Mouse (Mus musculus) CD4-positive, CD25-positive, alpha-beta regulatory T cell, adult 9 weeks (primary cell): ENCODE data around the gene Phrf1. TPM values are rescaled to one million over a fixed set of nuclear protein-coding genes. Genes with fewer than 3 reads are reported as not detected.

ENCODE experiments used
- polyA plus RNA-seq: library from polyadenylated mRNA; unstranded; fragments of 100-300 nt; shearing (Covaris generic); gene quantifications from one replicate; pipeline ENCODE4 v1.2.1, GENCODE M21; 2017

Phrf1 gene
- 122 TPM for polyA plus RNA-seq

GRCm38 (mm10) chr7:141228279-141229067, at the start of gene Phrf1:
Phrf1 (plus strand) TSS chr7:141228784.

GRCm38 (mm10) chr7:141193948-141194347, 34.6 kb upstream of the Phrf1 start, which contains the start of the genes Hras and Lrrc56:
Hras (minus strand) TSS chr7:141194005.
Lrrc56 (plus strand) TSS chr7:141194157.

DNA sequence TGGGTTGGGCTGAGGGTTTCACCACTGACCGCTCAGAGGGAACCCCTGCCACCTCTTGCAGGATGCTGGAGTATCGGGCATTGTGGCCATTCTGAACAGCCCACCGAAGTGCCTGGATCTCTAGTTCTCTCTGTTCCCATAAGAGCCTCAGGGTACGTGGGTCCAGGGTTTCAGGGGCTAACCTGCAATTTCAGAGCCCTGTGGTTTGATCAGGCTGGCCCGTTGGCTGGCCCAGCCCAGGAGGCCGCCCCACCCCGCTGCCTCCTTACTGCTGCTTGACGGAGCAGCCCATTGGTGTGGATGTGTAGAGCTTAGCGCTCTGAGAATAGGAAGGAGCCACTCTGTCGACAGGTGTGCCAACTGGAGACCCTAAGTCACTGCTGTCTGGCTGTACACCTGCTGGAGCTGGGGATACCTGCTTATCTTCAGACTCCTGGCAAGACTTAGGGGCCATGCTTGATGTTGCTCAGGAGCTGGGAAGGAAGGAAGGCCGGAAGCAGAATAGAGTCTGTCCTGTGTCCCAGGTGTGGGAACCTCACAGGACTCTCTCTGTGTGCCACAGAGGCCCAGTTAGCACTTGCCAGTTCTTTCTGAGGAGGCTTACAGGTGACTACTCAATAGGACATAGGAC, 14.9 kb upstream of the Phrf1 start, which contains the start of gene Lmntd2:
Gene Lmntd2, minus strand, starts transcription at position 476 of the 631 bp plus-strand sequence.

GRCm38 (mm10) chr7:141215101-141215879, 13.3 kb upstream of the Phrf1 start, which contains the start of gene Rassf7:
Rassf7 (plus strand) TSS chr7:141215860.

DNA sequence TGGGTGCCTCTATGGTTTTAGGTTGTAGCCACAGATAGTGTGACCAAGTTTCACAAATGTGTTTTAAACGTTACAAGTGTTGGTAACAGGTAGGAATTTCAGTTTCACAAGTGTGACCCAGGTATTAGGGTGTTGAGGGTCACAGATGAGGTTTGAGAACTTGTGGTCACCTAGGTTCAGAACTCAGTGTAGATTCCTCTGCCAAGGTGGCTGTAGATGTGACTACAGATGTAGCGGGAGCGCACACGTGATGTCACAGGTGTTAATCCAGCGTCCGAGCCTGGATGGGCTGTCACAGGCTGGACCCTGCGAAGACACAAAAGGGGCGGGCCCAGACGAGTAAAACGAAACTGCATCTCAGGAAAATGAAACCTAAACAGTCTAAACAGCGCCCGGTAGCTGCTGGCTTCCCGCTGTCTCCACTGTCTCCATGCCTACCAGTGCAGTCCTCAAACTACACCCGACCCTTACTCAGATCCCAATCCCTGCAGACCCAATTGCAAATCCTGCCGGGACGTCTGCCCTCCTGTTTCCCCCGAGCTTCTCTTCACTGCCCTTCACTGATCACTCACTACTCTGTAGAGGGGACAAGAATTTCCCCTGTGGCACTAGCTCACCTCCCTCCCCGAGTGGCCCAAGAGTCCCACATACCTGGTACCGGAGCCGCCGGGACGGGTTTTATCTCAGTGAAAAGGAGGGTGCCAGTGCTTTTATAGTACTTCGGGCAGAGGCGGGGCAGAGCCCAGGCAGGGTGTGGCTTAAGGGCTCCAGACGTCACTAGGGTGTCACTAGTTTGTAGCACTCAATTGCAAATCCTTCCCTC, 37.4 kb downstream of the Phrf1 start, which contains the start of gene Irf7:
Gene Irf7, minus strand, starts transcription at position 743 of the 823 bp plus-strand sequence.

GRCm38 (mm10) chr7:141276546-141276945, 48.0 kb downstream of the Phrf1 start, which contains the start of gene Cdhr5:
Cdhr5 (minus strand) TSS chr7:141276786.

DNA sequence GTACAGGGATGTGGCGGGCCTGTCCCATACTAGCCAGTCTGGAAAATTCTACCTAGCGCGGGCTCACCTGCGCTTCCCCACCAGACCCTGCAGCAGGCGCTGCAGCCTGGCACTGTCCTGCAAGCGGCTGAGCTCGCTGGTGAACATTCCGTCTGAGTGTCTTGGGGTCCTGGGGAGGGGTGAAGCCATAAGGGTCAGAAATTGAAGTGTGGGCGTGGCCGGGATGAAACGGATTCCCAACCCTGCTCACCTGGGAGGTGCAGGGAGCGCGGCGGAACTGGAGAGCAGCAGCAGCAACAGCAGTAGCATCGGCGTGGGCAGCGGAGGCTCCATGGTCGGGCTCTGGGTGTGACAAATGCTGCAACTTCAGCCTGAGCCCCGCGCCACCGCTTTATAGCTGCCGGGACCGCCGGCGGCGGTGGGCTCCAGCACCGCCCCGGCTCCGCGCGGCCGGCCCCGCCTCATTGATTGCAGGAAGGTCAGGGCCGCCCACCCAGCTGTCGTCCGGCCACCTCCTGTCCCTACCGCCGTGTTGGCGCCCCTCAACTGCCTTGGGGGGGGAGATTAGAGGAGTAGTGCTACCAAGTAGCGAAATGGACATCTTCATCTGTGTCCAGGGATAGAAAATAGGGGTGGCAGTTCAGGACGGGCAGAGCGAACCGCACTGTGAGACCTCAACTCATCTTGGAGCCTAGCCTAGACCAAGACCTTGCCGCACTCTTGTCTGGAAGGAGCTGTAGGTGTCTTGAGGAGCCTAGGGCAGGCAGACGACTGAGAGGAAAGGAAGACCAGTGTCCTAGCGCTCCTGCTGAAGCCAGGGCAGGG, 50.4 kb downstream of the Phrf1 start, which contains the start of gene Sct:
Gene Sct, minus strand, starts transcription at position 368 of the 825 bp plus-strand sequence.

DNA sequence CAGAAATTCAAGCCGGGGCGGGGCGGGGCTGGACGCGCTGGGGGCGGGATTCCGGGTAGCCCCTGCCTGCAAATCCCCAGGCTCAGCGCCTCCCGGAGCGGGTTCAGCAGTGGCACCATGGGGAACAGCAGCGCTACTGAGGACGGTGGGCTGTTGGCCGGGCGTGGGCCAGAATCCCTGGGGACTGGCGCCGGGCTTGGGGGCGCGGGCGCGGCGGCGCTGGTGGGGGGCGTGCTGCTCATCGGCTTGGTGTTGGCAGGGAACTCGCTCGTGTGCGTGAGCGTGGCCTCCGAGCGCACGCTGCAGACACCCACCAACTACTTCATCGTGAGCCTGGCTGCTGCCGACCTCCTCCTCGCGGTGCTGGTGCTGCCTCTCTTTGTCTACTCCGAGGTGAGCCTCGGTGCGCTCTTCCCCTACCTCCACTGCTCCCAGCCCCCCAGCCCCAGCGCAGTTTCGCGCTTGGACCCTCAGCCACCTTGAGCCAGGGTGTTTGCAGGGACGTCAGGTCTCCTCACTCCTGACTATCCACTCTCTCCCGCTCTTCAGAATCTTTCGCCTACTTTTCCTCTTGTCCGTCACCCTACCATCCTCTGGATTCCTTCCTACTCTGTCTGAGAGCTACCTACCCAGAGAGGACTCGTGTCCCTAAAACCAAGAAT, 63.5 kb downstream of the Phrf1 start, which contains the start of gene Drd4:
Gene Drd4, plus strand, starts transcription at position 86 of the 662 bp plus-strand sequence.

Other genes starting within 250 kb of the Phrf1 start
- 8.5 TPM for gene Ifitm3, start 218.0 kb upstream of the Phrf1 start, polyA plus RNA-seq
- not detected for gene Ifitm6, start 210.9 kb upstream of the Phrf1 start, polyA plus RNA-seq
- not detected for gene Gm17387, start 199.7 kb upstream of the Phrf1 start, polyA plus RNA-seq
- gene B4galnt4, start 167.7 kb upstream of the Phrf1 start, polyA plus RNA-seq = 15.5 TPM
- 411 TPM for gene Pkp3, start 150.6 kb upstream of the Phrf1 start, polyA plus RNA-seq
- 274 TPM for gene Sigirr, start 128.2 kb upstream of the Phrf1 start, polyA plus RNA-seq
- not detected for gene Ano9, start 111.0 kb upstream of the Phrf1 start, polyA plus RNA-seq
- 8.9 TPM for gene Ptdss2, start 106.4 kb upstream of the Phrf1 start, polyA plus RNA-seq
- 159 TPM for gene Rnh1, start 55.9 kb upstream of the Phrf1 start, polyA plus RNA-seq
- gene Hras, start 34.8 kb upstream of the Phrf1 start, polyA plus RNA-seq = 5.2 TPM
- gene Lrrc56, start 34.6 kb upstream of the Phrf1 start, polyA plus RNA-seq = 3.4 TPM
- gene Lmntd2, start 14.7 kb upstream of the Phrf1 start, polyA plus RNA-seq = 14.1 TPM
- gene Rassf7, start 12.9 kb upstream of the Phrf1 start, polyA plus RNA-seq = 29.4 TPM
- gene Irf7, start 37.7 kb downstream of the Phrf1 start, polyA plus RNA-seq = 160 TPM
- not detected for gene Cdhr5, start 48.0 kb downstream of the Phrf1 start, polyA plus RNA-seq
- not detected for gene Sct, start 50.3 kb downstream of the Phrf1 start, polyA plus RNA-seq
- not detected for gene Drd4, start 63.2 kb downstream of the Phrf1 start, polyA plus RNA-seq
- 15.6 TPM for gene Deaf1, start 98.9 kb downstream of the Phrf1 start, polyA plus RNA-seq
- gene Tmem80, start 99.0 kb downstream of the Phrf1 start, polyA plus RNA-seq = 48.1 TPM
- not detected for gene Eps8l2, start 110.1 kb downstream of the Phrf1 start, polyA plus RNA-seq
- gene Taldo1, start 163.4 kb downstream of the Phrf1 start, polyA plus RNA-seq = 372 TPM
- 91.0 TPM for gene Gatd1, start 185.4 kb downstream of the Phrf1 start, polyA plus RNA-seq
- gene Cend1, start 200.7 kb downstream of the Phrf1 start, polyA plus RNA-seq = 0.27 TPM
- gene Slc25a22, start 209.1 kb downstream of the Phrf1 start, polyA plus RNA-seq = 87.4 TPM
- gene Pidd1, start 215.2 kb downstream of the Phrf1 start, polyA plus RNA-seq = 16.1 TPM
- 2,295 TPM for gene Rplp2, start 218.6 kb downstream of the Phrf1 start, polyA plus RNA-seq
- gene Pnpla2, start 226.4 kb downstream of the Phrf1 start, polyA plus RNA-seq = 109 TPM
- not detected for gene Cracr2b, start 232.3 kb downstream of the Phrf1 start, polyA plus RNA-seq
- gene Cd151, start 238.6 kb downstream of the Phrf1 start, polyA plus RNA-seq = 8.3 TPM
- 43.2 TPM for gene Polr2l, start 246.3 kb downstream of the Phrf1 start, polyA plus RNA-seq
- gene Tspan4, start 246.5 kb downstream of the Phrf1 start, polyA plus RNA-seq = 1.9 TPM